Mouse (Mus musculus): ENCODE data around the gene Atp2a3. TPM values are rescaled to one million over a fixed set of nuclear protein-coding genes. Genes with fewer than 3 reads are reported as not detected.

Atp2a3 gene
- polyA plus RNA-seq, 1 experiment from 2014 or later: 4.1 TPM

GRCm38 (mm10) chr11:73037691-73038090 is 76.7 kb downstream of the Atp2a3 start:
- Histone ChIP-seq H3K4me3 (no peak overlapping the region), H3K4me1 (peaks cover 19% of the 10 kb centered on the region), H3K27ac (no peak overlapping the region), H3K36me3 (no peaks in the 10 kb centered on the region), H3K9me3 (no peaks in the 10 kb centered on the region), H3K27me3 (ENCODE audit: insufficient read depth, poor library complexity, severe bottlenecking) (peaks cover 17% of the 10 kb centered on the region; the same call in 1 of the 2 replicates)
- whole genome bisulfite sequencing: 91% methylated on average over 3 of the region's 3 CpGs
- no peak for DNase-seq (ENCODE audit: low spot score)

DNA sequence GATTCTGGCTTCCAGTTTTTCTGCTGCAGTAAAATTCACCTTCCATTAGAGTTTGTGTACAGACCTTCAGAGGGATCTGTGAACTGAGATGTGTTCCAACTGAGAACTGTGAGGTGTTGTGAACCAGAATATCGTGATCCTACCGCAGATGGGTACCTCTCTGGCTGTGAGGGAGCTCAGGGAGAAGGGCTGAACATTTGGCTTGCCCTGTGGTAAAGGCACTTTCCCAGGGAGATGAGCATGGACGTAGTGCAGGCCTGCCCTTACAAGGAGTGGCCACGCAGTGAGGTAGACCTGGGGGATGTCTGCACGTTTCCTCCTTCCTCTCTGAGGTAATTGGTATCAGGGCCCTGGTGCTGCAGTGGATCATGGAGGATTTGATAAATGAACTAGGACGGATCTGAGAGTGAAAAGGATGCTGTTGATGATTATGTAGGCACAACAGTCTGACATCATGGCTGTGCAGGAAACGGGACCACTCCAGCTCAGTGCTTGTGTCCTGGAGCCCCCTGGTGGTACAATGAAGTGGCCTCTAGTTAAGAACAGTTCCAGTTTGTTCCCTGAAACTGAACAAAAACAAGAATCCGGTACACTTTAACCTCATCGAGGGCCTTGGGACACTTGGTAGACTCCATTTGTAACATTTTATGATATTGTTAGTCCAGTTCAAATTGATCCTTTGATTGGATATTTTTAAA is 78.3 kb downstream of the Atp2a3 start:
- 0 out of 2 replicates have a peak, but pooled peaks cover 6% of the 10 kb centered on the region for H3K27me3 ChIP-seq (ENCODE audit: insufficient read depth, poor library complexity, severe bottlenecking)
- H3K36me3 ChIP-seq: no peaks in the 10 kb centered on the region
- H3K27ac ChIP-seq: no peak overlapping the region
- WGBS: 56% methylated on average over 9 of the region's 9 CpGs
- no peak for DNase-seq (ENCODE audit: low spot score)
- H3K4me1 ChIP-seq: peaks cover 25% of the 10 kb centered on the region
- no peaks in the 10 kb centered on the region for H3K9me3 ChIP-seq
- H3K4me3 ChIP-seq: no peak overlapping the region

Small RNAs within 50 kb of the gene (microRNA-seq; reads per million reads assigned to microRNA genes)
- gene Gm44467: not detected

Other genes with a start within 250 kb of the Atp2a3 start
- gene Cyb5d2, start 165.0 kb upstream of the Atp2a3 start, polyA plus RNA-seq (2016; fragmentation: Nextera tagmentation; extraction: Ambion mirVana): 4.6 and 6.0 TPM in 2 replicates
- gene Zzef1, start 164.9 kb upstream of the Atp2a3 start, polyA plus RNA-seq (2016; fragmentation: Nextera tagmentation; extraction: Ambion mirVana): 6.8 and 7.5 TPM in 2 replicates
- 2.6 and 4.8 TPM in 2 replicates for gene P2rx1, start 37.9 kb downstream of the Atp2a3 start, polyA plus RNA-seq (2016; fragmentation: Nextera tagmentation; extraction: Ambion mirVana)
- gene Camkk1, start 57.8 kb downstream of the Atp2a3 start, polyA plus RNA-seq (2016; fragmentation: Nextera tagmentation; extraction: Ambion mirVana): 2.2 and 3.4 TPM in 2 replicates
- 11.2 and 11.6 TPM in 2 replicates for gene Ncbp3, start 86.6 kb downstream of the Atp2a3 start, polyA plus RNA-seq (2016; fragmentation: Nextera tagmentation; extraction: Ambion mirVana)
- gene Itgae, start 129.4 kb downstream of the Atp2a3 start, polyA plus RNA-seq (2016; fragmentation: Nextera tagmentation; extraction: Ambion mirVana): 0.25 and 0.44 TPM in 2 replicates
- 16.2 and 17.3 TPM in 2 replicates for gene Haspin, start 177.1 kb downstream of the Atp2a3 start, polyA plus RNA-seq (2016; fragmentation: Nextera tagmentation; extraction: Ambion mirVana)
- gene P2rx5, start 199.3 kb downstream of the Atp2a3 start, polyA plus RNA-seq (2016; fragmentation: Nextera tagmentation; extraction: Ambion mirVana): 0.41 and 0.97 TPM in 2 replicates
- 107 and 126 TPM in 2 replicates for gene Emc6, start 215.9 kb downstream of the Atp2a3 start, polyA plus RNA-seq (2016; fragmentation: Nextera tagmentation; extraction: Ambion mirVana)
- gene Tax1bp3, start 215.9 kb downstream of the Atp2a3 start, polyA plus RNA-seq (2016; fragmentation: Nextera tagmentation; extraction: Ambion mirVana): 249 and 253 TPM in 2 replicates
- gene Ctns, start 237.9 kb downstream of the Atp2a3 start, polyA plus RNA-seq (2016; fragmentation: Nextera tagmentation; extraction: Ambion mirVana): 11.9 and 14.0 TPM in 2 replicates
- 0.54 and 0.62 TPM in 2 replicates for gene Shpk, start 238.3 kb downstream of the Atp2a3 start, polyA plus RNA-seq (2016; fragmentation: Nextera tagmentation; extraction: Ambion mirVana)

Measured in heart, embryonic 10.5 days (tissue).